Mouse (Mus musculus) kidney, embryonic 14.5 days (tissue): Measurements from ENCODE around the gene Dgke. TPM values are rescaled to one million over a fixed set of nuclear protein-coding genes. Genes with fewer than 3 reads are reported as not detected.

Source experiments
- ATAC-seq: fragments of 200-750 bp; cut with Nextera tagmentation; 2 replicates; pipeline ENCODE4 v1.8.0; 2017; ENCODE audit warnings: moderate number of reproducible peaks, mild to moderate bottlenecking, moderate TSS enrichment, moderate library complexity; ENCODE audit not compliant: low FRiP score, low TSS enrichment
- H3K27ac ChIP-seq: fragments of 300-500 bp; sonication (generic); 2 replicates; pipeline ENCODE4 v1.5.1; 2014; ENCODE audit warnings: low read depth, mild to moderate bottlenecking, low read length, moderate library complexity, mixed read lengths
- H3K27me3 ChIP-seq: fragments of 300-500 bp; sonication (generic); 2 replicates; pipeline ENCODE4 v1.6.1; 2014; ENCODE audit warnings: mild to moderate bottlenecking, low read length; ENCODE audit not compliant: control insufficient read depth, insufficient read depth
- H3K36me3 ChIP-seq: fragments of 300-500 bp; sonication (generic); 2 replicates; pipeline ENCODE4 v1.6.1; 2014; ENCODE audit warnings: low read length, mixed read lengths; ENCODE audit not compliant: control insufficient read depth, insufficient read depth
- H3K4me1 ChIP-seq: fragments of 300-500 bp; sonication (generic); 2 replicates; pipeline ENCODE4 v1.6.1; 2014; ENCODE audit warnings: low read length, mixed read lengths; ENCODE audit not compliant: control insufficient read depth, insufficient read depth
- H3K4me2 ChIP-seq: fragments of 300-500 bp; sonication (generic); replicated peaks from 2 replicates; pipeline ENCODE4 v1.6.1; 2014; ENCODE audit warnings: low read depth, mild to moderate bottlenecking, low read length
- H3K4me3 ChIP-seq: fragments of 300-500 bp; sonication (generic); 2 replicates; pipeline ENCODE4 v1.5.1; 2014; ENCODE audit warnings: mild to moderate bottlenecking, low read length
- H3K9ac ChIP-seq: fragments of 300-500 bp; sonication (generic); 2 replicates; pipeline ENCODE4 v1.6.1; 2014; ENCODE audit warnings: low read depth, mild to moderate bottlenecking, low read length, moderate library complexity
- H3K9me3 ChIP-seq: fragments of 300-500 bp; sonication (generic); 2 replicates; pipeline ENCODE4 v1.6.1; 2016; ENCODE audit warnings: low read length; ENCODE audit not compliant: control insufficient read depth
- WGBS: fragments of 180-500 bp; shearing (Covaris S2); extraction: QIAGEN DNeasy Blood & Tissue Kit; methylation state at CpG from one replicate; pipeline ENCODE4 v1.1.7; 2014; 5-methylcytosine and 5-hydroxymethylcytosine counted together
- polyA plus RNA-seq: library from polyadenylated mRNA; unstranded; fragments of >200 nt; fragmentation: Nextera tagmentation; extraction: Ambion mirVana; gene quantifications from 2 replicates; pipeline ENCODE4 v1.2.1, GENCODE M21; 2014

The Dgke gene
- polyA plus RNA-seq, 1 experiment from 2014 or later: 5.3 TPM

- no peak overlapping the region for H3K4me3 ChIP-seq
- H3K4me2 ChIP-seq: no peak overlapping the region
- H3K27me3 ChIP-seq: no peaks in the 10 kb centered on the region
- ATAC-seq: no peak
- no peaks in the 10 kb centered on the region for H3K4me1 ChIP-seq
- H3K9ac ChIP-seq: no peak overlapping the region
- H3K27ac ChIP-seq: no peak overlapping the region
- H3K9me3 ChIP-seq: no peaks in the 10 kb centered on the region
- 78% methylated on average over 5 of the region's 5 CpGs for WGBS
- peaks cover 30% of the 10 kb centered on the region for H3K36me3 ChIP-seq
Observed at GRCm38 (mm10) chr11:88988956-88989355, 77.7 kb downstream of the Dgke start.

DNA sequence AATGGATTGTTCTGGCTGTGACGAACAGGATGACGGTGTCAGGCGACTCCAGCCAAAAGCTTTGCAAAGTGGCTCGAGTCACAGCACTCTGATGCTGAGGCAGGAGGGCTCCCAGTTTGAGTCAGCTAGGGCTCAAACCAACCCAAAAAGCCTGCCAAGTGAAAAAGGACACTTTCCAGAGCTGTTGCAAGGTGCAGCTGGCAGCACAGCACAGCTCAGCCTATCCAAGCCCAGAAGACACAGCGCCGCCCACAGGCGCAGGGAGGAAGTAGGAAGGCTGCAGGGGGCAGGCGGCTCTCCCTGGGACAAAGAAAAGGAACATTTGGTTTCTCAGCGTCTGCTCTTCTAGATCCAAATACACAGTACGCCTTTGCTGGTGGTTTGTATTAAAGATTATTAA lies 80.0 kb downstream of the Dgke start:
- no peaks in the 10 kb centered on the region for H3K9me3 ChIP-seq
- H3K9ac ChIP-seq: no peak overlapping the region
- 85% methylated on average over 10 of the region's 10 CpGs for WGBS
- no peak for ATAC-seq
- no peaks in the 10 kb centered on the region for H3K4me1 ChIP-seq
- H3K27ac ChIP-seq: no peak overlapping the region
- H3K27me3 ChIP-seq: no peaks in the 10 kb centered on the region
- no peak overlapping the region for H3K4me2 ChIP-seq
- peaks cover 43% of the 10 kb centered on the region for H3K36me3 ChIP-seq
- H3K4me3 ChIP-seq: no peak overlapping the region

Other genes starting within 250 kb of the Dgke start
- 12.0 and 20.2 TPM in 2 replicates for gene Akap1, start 202.3 kb downstream of the Dgke start, polyA plus RNA-seq
- gene Scpep1, start 111.4 kb downstream of the Dgke start, polyA plus RNA-seq: 90.5 and 110 TPM in 2 replicates
- not detected in 2 replicates for gene Elobl, start 99.9 kb downstream of the Dgke start, polyA plus RNA-seq
- 12.1 and 14.5 TPM in 2 replicates for gene Coil, start 96.6 kb downstream of the Dgke start, polyA plus RNA-seq
- 11.5 and 13.2 TPM in 2 replicates for gene Trim25, start 67.5 kb downstream of the Dgke start, polyA plus RNA-seq
- not detected in 2 replicates for gene Gm525, start 7.0 kb upstream of the Dgke start, polyA plus RNA-seq
- 1.3 and 1.4 TPM in 2 replicates for gene Nog, start 235.5 kb upstream of the Dgke start, polyA plus RNA-seq